Mouse (Mus musculus) thymus, adult 2 months (tissue): ENCODE data around the gene Atg4b.

Source experiments
- CTCF ChIP-seq: fragments of 200-500 bp; IDR thresholded peaks from 2 replicates; pipeline ENCODE4 v1.5.1; 2012; ENCODE audit warnings: mild to moderate bottlenecking, control low read depth, low read length, moderate library complexity, borderline replicate concordance; ENCODE audit not compliant: control insufficient read depth, poor library complexity, insufficient read depth; ENCODE audit errors: extremely low read depth
- POLR2A ChIP-seq: fragments of 200-500 bp; IDR thresholded peaks from 2 replicates; pipeline ENCODE4 v1.6.1; 2012; ENCODE audit warnings: mild to moderate bottlenecking, low read length, control low read depth, moderate library complexity; ENCODE audit not compliant: control insufficient read depth, poor library complexity, insufficient read depth; ENCODE audit errors: extremely low read depth

DNA sequence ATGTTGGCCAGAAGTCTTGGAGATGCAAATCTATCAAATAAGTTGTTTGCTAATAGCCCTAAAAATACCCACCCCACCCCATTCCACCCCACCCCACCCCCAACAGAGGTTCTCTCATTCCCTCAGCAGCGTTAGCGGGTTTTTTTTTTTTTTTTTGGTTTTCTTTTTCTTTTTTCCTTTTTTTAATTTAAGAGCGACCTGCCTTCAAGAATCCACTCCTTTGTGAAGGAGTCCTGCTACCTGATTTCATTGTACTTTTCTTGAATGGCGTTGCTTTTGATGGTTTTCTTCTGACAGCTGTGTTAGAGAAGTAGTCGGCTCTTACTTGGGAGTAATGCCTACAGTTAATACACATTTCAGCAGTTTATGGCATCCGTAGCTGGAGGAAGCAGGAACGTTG is 4.3 kb downstream of the Atg4b start:
- no peak for TF ChIP-seq CTCF
- TF ChIP-seq POLR2A, result no peak
